Mouse (Mus musculus) testis, postnatal 10 days (tissue): ENCODE results near the gene Slc43a3.

Source experiments
- DNase-seq: peaks from one replicate; pipeline ENCODE4 v3.0.0; 2021; ENCODE audit warnings: low spot score

The Slc43a3 gene

DNA sequence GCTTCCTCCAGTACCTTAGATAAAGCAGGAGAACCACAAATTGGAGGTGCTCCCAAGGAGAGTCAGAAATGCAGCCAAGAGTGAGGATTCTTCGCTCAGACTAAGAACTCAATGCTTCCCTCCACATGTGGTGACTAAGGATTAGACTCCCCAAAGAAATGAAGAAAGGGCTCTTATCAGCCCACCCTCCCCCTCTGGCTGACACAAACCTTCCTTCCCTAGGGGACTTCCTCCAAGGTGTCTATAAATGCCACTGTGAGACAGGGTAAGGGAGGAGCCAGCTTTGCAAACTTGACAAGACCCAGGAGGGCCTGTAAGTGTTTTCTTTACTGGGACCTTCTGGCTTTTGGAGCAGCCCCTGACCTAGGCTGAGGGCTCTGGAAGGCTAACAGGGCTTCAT lies 43.8 kb downstream of the Slc43a3 start, which contains the start of gene Prg2:
Gene Prg2, plus strand, starts transcription at position 274 of the 400 bp plus-strand sequence.
- no peak for DNase-seq

DNA sequence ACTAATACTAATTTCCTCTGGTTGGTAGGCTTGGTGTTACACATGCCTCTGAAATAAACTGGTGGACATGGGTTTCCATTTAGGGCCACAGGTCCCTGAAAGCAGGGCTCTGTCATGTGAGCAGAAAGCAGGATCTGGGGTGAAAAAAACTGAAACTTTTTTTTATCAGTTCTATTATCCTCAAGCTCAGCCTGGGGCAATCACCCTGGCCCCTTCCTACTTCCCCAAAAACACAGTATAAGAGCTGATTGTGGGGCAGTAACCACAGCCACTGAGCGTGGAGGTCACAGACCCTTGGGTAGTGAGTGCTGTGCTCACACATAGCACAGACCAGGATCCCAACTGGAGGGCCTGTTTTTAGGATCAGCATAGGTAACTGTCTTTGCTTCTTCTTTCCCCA lies 51.6 kb downstream of the Slc43a3 start, which contains the start of gene Prg3:
Gene Prg3, plus strand, starts transcription at position 286 of the 400 bp plus-strand sequence.
- no peak for DNase-seq

- no peak for DNase-seq
Observed at GRCm38 (mm10) chr2:84996376-84996775, 60.0 kb downstream of the Slc43a3 start.

- DNase-seq, result no peak
Observed at GRCm38 (mm10) chr2:84999486-85000181, 63.3 kb downstream of the Slc43a3 start.

GRCm38 (mm10) chr2:85001497-85001896 lies 65.1 kb downstream of the Slc43a3 start:
- no peak for DNase-seq

DNA sequence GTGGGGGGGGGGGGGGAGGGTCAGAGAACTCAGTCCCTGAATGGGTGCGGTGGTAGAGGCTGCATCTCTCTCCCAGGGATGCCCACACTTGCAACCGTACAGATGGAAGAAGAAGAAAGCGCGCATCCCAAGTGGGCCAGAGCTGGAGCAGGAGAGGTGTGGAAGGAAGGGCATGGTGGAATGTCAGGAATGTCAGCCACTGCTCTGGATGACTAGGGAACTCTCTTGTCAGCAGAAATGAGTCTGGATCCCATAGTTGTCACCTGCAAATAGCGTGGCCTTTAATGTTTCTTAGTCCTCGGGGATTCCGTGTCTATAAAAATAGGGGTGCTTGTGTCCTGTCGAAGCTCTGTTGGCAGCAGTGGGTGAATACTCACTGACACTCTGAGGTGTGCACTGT lies 66.2 kb downstream of the Slc43a3 start:
- no peak for DNase-seq

DNA sequence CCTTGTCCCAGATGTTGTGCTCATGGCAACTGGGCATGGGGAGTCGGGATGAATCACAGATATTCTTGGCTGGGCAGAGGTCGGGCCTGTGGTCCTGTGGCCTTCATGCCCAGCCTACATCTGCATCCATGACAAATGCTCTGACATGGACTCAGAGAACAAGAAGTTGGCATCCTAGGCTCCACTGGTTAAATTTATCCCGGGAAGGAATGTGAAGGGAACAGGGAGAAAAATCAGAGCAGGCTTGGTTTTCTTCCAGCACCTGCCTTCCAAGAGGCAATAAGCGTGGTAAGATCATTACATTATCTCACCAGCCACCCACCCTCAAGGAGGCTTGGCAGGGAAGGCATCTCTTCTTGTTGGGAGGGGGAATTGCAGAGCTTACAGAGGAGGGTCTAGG lies 68.0 kb downstream of the Slc43a3 start:
- DNase-seq, result no peak

GRCm38 (mm10) chr2:85006600-85006999 lies 70.2 kb downstream of the Slc43a3 start:
- DNase-seq, result no peak

DNA sequence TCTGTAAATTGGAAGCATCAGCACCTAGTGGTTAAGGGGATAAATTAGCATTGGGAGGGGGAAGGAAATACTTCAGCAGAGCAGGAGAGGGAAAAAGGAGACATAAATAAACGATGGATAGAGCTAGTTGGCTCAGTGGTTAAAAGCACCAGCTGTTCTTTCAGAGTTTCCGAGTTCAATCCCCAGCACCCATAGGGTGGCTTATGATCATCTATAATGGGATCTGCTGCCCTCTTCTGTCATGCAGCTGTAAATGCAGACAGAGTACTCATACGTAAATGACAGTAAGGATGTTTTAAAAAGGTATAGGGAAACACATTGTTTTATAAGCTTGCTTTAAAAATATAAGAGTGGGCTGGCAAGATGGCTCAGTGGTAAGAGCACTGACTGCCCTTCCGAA lies 71.3 kb downstream of the Slc43a3 start:
- no peak for DNase-seq
